Mouse (Mus musculus) heart, postnatal 14 days (tissue): Measurements from ENCODE around the gene Gch1. TPM values are rescaled to one million over a fixed set of nuclear protein-coding genes. Genes with fewer than 3 reads are reported as not detected.
"Not testable (repeated sequence)": the region's sequence is repeated elsewhere in the genome, so short reads cannot be mapped to it uniquely, and the experiment has no call there.

Experiments
- DNase-seq, 2 experiments: peaks; one replicate each; pipeline ENCODE4 v3.0.0; 2021 to 2022
- intact Hi-C: fragments of 180-260 bp; cut with DNase I; formaldehyde crosslinking; loops from one replicate; pipeline ENCODE4 v1.15.1; 2025
- total RNA-seq, 2 experiments: library from RNA; stranded (reverse); gene quantifications; 2 replicates each; pipeline ENCODE4 v1.2.3; 2021

Gene Gch1
- total RNA-seq, 2 experiments from 2014 or later, result 8.0 to 8.1 TPM

GRCm38 (mm10) chr14:47172073-47172472 is 17.1 kb downstream of the Gch1 start:
- no peak for DNase-seq
- intact Hi-C loops, result no loop called here

DNA sequence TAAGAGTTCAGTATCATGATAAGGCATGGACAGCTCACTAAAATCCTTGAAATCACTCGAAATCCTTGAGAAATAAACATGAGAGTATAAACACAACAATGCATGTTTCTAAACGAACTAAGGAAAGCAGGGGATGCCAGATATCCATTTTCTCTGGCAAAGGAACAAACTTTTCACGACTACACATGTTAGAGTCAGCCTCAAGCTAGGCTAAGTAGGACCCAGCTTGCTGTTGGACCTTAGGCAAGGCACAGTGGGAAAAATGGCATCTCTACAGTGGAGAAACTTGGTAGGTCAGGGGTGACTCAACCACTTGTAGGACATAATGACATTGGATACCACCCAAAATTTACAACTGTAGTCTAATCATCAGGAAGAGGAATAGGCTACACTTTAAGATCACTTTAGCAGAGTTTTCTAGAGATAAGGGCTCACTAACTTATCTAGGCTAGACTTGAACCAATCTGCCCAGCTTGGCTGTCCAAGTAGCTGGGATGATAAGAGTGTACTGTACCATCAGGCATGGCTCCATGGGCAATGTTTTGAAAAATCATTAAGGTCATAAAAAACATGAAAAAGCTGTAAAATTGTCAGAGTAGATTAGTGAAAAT is 18.6 kb downstream of the Gch1 start:
- DNase-seq, result no peak
- intact Hi-C loops, result no loop called here

- intact Hi-C loops, result no loop called here
- no peak for DNase-seq
These were observed 19.4 kb downstream of the Gch1 start for GRCm38 (mm10) chr14:47169677-47170410.

DNA sequence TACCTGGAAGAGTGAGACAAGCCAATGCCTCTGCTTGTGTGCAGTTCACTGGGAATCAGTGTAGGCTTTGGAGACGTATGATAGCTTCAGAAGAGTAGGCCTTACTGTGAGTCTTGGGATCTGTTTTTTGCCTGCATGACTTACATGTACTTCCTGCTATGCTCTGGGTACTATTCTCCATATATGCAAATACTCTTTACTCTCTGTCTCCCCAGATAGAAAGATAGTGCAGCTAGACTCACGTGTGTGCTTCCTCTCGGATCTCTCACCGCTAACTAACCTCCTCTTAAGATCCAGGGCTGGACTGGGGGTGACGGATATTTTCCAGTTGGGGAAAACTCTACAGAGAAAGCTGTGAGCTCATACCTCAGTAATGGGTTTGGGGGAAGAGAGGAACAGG is 23.5 kb downstream of the Gch1 start:
- no peak for DNase-seq
- intact Hi-C loops, result no loop called here

DNA sequence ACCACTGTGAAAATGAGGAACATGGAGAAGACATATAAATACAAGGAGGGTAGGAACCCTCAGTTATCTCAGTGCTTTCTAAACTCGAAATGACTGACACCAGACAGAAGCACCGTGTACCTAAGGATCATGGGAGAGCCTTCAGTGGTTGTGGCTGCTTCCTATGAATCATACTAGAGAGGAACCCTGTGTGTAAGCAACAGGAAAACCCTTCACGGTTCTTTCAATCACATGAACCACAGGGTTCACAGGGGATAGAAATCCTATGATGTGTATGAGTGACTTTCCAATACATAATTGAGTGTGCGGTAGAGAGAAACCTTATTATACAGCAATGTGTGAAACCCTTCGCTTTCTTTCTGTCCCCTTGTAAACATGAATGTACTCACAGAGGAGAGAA is 24.1 kb downstream of the Gch1 start:
- intact Hi-C loops, result no loop called here
- no peak for DNase-seq

DNA sequence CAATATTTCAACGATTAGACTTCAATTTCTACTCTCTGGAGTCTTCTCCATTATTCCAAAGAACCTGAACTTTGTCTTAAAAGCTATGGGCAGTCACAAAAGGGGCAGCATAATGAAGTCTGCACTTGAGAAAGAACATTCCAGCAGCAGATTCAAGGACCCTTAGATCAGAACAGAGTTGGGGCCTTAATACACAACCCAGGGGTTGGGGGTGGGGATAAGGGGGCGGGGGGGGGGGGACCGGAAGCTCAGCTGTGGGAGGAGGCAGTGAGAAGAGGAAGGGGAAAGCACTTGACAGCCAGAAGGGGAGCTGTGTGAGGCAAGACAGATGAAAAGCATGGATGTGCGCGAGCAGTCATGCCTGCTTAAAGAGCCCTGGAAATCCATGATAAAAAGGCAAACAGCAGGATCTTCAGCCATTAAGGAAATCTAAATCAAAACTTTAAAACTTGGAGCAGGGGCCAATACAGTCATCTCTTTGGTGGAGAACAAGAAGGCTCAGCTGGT is 27.2 kb downstream of the Gch1 start:
- intact Hi-C loops, result loop anchor here (5.0 kb wide), 1 partner anchor 35 kb away; no protein-coding TSS in a partner anchor

GRCm38 (mm10) chr14:47160051-47160640 is 29.1 kb downstream of the Gch1 start:
- no peak for DNase-seq
- intact Hi-C loops, result loop anchor here (5.0 kb wide), 1 partner anchor 37 kb away; no protein-coding TSS in a partner anchor

More for the DNA sequence above, 27.2 kb downstream of the Gch1 start:
- DNase-seq, result no peak

DNA sequence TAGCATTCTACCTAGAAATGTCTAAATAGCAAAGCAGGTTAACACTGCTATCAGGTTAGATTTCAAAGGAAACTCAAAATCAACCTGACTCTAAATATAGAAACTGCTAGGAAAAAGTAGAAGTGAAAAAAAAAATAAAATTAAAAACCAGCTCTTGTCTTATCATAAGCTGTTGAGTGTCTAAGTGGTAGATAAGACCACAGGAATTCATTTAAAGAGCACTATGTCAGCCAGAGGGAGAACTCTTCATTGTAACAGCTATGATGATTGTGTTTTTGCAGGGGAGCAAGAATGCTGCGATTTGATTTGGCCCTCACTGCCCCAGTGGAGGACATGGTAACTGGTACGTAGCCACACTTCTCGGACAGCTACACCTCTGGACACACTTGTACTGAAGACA is 34.9 kb downstream of the Gch1 start:
- intact Hi-C loops, result no loop called here
- DNase-seq, result no peak

DNA sequence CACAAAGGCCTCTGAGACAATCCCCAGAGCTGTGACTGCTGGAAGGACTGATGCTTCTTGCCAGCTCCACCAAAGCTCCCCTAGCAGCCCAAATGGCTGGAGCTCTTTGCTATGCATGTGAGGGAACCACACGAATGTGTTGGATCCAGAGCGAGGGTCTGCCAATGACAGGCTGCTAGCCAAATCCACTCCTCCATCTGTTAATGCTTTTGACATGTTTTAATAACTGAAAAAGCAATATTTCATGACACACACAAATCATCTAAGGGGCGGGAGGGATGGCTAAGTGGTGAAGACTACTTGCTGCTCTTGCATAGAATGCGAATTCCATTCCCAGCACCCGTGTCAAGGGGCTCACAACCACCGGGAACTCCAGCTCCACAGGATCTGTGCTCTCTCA is 37.9 kb downstream of the Gch1 start:
- DNase-seq, result no peak
- intact Hi-C loops, result no loop called here

GRCm38 (mm10) chr14:47144326-47144725 is 44.9 kb downstream of the Gch1 start:
- intact Hi-C loops, result no loop called here
- no peak for DNase-seq

- intact Hi-C loops, result no loop called here
- DNase-seq, result no peak
These were observed 50.4 kb downstream of the Gch1 start for GRCm38 (mm10) chr14:47138853-47139252.

GRCm38 (mm10) chr14:47136637-47137036 is 52.6 kb downstream of the Gch1 start:
- intact Hi-C loops, result no loop called here
- DNase-seq, result no peak

- DNase-seq, result no peak
- intact Hi-C loops, result no loop called here
These were observed 55.3 kb downstream of the Gch1 start for GRCm38 (mm10) chr14:47133948-47134347.

GRCm38 (mm10) chr14:47127987-47128386 is 61.2 kb downstream of the Gch1 start:
- DNase-seq, result no peak
- intact Hi-C loops, result no loop called here

DNA sequence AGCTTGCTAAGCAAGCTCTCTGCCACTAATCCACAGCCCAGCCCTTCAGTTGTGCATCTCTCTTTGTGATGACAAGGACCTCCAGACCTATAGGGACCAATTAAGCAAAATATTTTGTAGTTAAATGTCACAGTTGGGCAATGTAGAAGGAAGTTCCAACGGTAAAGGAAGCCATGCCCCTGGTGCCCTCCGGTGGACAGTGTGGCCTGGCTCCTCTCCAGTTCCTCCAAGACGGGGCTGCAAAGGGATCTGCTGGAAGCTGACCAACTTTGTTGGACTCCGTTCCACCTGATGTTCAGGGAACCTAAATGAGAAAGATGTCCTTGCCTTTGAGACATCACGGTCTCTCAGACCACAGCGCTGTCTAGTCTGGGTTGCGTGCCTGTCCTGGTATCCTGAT is 71.7 kb downstream of the Gch1 start:
- DNase-seq, result no peak
- intact Hi-C loops, result no loop called here

GRCm38 (mm10) chr14:47116062-47116762 is 73.0 kb downstream of the Gch1 start:
- no peak for DNase-seq
- intact Hi-C loops, result no loop called here

DNA sequence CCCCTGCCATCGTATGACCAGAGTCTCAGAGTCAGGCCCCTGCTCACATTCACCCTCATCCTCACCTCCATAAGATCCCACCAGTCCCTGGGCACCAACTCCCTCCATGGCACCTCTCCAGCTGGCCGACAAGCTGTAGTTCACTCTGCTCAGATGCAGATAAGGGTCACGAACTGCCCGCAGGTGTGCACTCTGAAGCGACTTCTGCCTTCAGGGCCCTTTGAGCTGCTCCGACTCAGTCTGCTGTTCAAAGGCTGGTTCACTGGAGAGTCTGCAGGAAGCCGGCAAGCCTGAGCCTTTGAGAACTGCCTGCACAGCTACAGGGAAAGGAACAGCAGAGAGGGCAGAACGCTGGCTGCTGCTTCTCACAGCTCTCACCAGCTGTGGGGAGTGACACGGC is 74.1 kb downstream of the Gch1 start:
- DNase-seq, result no peak
- intact Hi-C loops, result no loop called here

DNA sequence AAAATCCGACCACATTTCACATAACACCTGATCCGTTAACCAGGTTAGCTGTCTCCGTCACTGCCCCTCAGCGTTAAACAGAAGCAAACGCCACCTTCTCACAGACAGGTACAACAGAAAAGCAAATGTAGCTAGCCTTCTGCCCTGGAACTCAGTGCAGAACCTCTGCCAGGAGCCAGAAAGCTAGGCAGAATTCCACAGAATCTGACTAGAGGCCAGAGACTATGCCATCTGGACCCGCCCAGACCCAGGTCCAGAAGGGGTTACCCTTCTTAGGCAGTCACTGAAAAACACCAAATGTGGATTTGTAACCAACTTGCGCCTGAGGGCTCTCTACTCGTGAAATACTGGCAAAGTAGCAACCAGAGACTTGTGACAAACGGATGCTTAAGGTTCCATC is 77.9 kb downstream of the Gch1 start:
- intact Hi-C loops, result no loop called here
- no peak for DNase-seq

DNA sequence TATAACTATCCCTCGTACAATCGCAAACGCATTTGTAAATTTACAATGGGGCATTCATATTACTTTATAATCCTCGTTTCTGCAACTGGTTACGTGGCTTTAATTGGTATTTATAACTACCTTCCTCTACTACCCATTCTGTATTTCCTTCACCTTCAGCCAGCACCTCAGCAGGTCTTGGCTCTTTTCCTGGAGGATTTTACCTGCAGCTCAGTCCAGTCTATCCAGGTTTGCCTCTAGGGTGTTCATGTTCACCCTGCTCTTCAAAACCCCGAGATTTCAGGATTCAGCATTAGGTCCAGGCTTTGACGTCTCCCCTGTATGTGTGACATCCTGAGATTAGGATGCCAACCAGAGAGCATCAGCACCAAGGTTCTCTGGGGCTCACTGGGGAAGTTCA is 78.8 kb downstream of the Gch1 start:
- DNase-seq, intact Hi-C loops: not testable (repeated sequence)

DNA sequence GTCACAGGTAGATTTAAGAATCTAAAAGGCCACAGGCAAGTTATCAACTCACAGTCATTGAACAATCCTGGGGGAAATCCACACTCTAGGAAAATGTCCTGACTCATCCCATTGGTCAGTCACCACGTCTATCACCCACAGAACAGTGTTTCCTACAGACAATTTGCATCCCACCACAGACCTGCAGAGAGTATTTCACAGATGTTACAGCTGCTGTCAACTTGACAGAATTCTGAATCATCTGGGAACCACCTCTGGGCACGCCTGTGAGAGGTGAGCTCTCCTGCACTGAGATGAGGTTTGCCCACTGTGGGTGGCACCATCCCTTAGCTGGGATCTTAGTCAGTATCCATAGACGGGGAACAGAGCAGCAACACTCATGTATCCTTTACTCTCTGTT is 81.8 kb downstream of the Gch1 start:
- intact Hi-C loops, result no loop called here
- no peak for DNase-seq

- no peak for DNase-seq
- intact Hi-C loops, result no loop called here
These were observed 83.5 kb downstream of the Gch1 start for GRCm38 (mm10) chr14:47105755-47106154.
